Mouse (Mus musculus) layer of hippocampus, adult 2 months (tissue): Measurements from ENCODE around the gene 1700092M07Rik. TPM values are rescaled to one million over a fixed set of nuclear protein-coding genes. Genes with fewer than 3 reads are reported as not detected.

Experiments
- DNase-seq, 2 experiments: peaks; one replicate each; pipeline ENCODE4 v3.0.0; 2022; ENCODE audit warnings: low spot score in 2 of 2
- H3K27ac ChIP-seq: fragments of 200-600 bp; 2 replicates; pipeline ENCODE4 v1.8.1; 2022
- H3K4me3 ChIP-seq: fragments of 200-600 bp; 2 replicates; pipeline ENCODE4 v1.8.1; 2022; ENCODE audit warnings: mild to moderate bottlenecking
- CTCF ChIP-seq: fragments of 200-600 bp; conservative IDR thresholded peaks from 2 replicates; pipeline ENCODE4 v1.8.1; 2022; ENCODE audit warnings: antibody characterized with exemption, mild to moderate bottlenecking, moderate library complexity
- total RNA-seq, 2 experiments: library from RNA; stranded (reverse); gene quantifications; 2 replicates each; pipeline ENCODE4 v1.2.3; 2021

The 1700092M07Rik gene
- total RNA-seq, 2 experiments from 2014 or later: 1.5 to 3.4 TPM

GRCm38 (mm10) chr19:8736160-8736467, 4.4 kb upstream of the 1700092M07Rik start:
- H3K4me3 ChIP-seq: peak overlapping the region; percentile 77
- no peak for DNase-seq
- H3K27ac ChIP-seq: peak overlapping the region; percentile 90
- no peak for TF ChIP-seq CTCF

GRCm38 (mm10) chr19:8738911-8739310, 1.6 kb upstream of the 1700092M07Rik start:
- Histone ChIP-seq H3K4me3 (no peak overlapping the region), H3K27ac (no peak overlapping the region)
- no peak for TF ChIP-seq CTCF
- no peak for DNase-seq

GRCm38 (mm10) chr19:8739646-8740045, 872 bp upstream of the 1700092M07Rik start:
- Histone ChIP-seq H3K4me3 (no peak overlapping the region), H3K27ac (no peak overlapping the region)
- no peak for TF ChIP-seq CTCF
- no peak for DNase-seq

- peak within 1 kb of the TSS; percentile 96 for H3K27ac ChIP-seq
- peak; percentile 92 to 96 for DNase-seq
- H3K4me3 ChIP-seq: peak within 1 kb of the TSS; percentile 97
- TF ChIP-seq CTCF: peak; percentile 57
These were observed 838 bp downstream of the 1700092M07Rik start, which contains the start of gene Stx5a for GRCm38 (mm10) chr19:8741243-8741869. Stx5a (plus strand) TSS chr19:8741413.

GRCm38 (mm10) chr19:8742176-8742575, 1.7 kb downstream of the 1700092M07Rik start:
- Histone ChIP-seq H3K4me3 (peak overlapping the region; percentile 97), H3K27ac (peak overlapping the region; percentile 96)
- TF ChIP-seq CTCF: no peak
- no peak for DNase-seq

- no peak for TF ChIP-seq CTCF
- no peak overlapping the region for H3K4me3 ChIP-seq
- H3K27ac ChIP-seq: no peak overlapping the region
- DNase-seq: no peak
These were observed 4.9 kb downstream of the 1700092M07Rik start for GRCm38 (mm10) chr19:8745382-8745781.

- H3K27ac ChIP-seq: no peak overlapping the region
- DNase-seq: no peak
- no peak overlapping the region for H3K4me3 ChIP-seq
- peak; percentile 67 for TF ChIP-seq CTCF
These were observed 6.8 kb downstream of the 1700092M07Rik start for GRCm38 (mm10) chr19:8747368-8747767.

- TF ChIP-seq CTCF: no peak
- DNase-seq: no peak
- Histone ChIP-seq H3K27ac (no peak overlapping the region), H3K4me3 (no peak overlapping the region)
These were observed 15.1 kb downstream of the 1700092M07Rik start for GRCm38 (mm10) chr19:8755652-8756051.

- DNase-seq: peak; percentile 89
- H3K27ac ChIP-seq: peak within 1 kb of the TSS; percentile 91
- 0 out of 2 replicates have a peak, but pooled peaks have one; percentile 16 for TF ChIP-seq CTCF
These were observed 16.3 kb downstream of the 1700092M07Rik start, which contains the start of gene Nxf1 for GRCm38 (mm10) chr19:8756635-8757387. Nxf1 (plus strand) TSS chr19:8757073.

GRCm38 (mm10) chr19:8757471-8757998, 17.0 kb downstream of the 1700092M07Rik start:
- Histone ChIP-seq H3K4me3 (peak overlapping the region; percentile 89), H3K27ac (peak overlapping the region; percentile 91)
- no peak for DNase-seq
- TF ChIP-seq CTCF: no peak

More at GRCm38 (mm10) chr19:8756635-8757387, 16.3 kb downstream of the 1700092M07Rik start, which contains the start of gene Nxf1:
- peak within 1 kb of the TSS; percentile 89 for H3K4me3 ChIP-seq

GRCm38 (mm10) chr19:8758899-8759298, 18.4 kb downstream of the 1700092M07Rik start:
- no peak for TF ChIP-seq CTCF
- H3K4me3 ChIP-seq: no peak overlapping the region
- no peak overlapping the region for H3K27ac ChIP-seq
- DNase-seq: no peak

GRCm38 (mm10) chr19:8760757-8761156, 20.2 kb downstream of the 1700092M07Rik start:
- no peak for DNase-seq
- Histone ChIP-seq H3K4me3 (no peak overlapping the region), H3K27ac (no peak overlapping the region)
- TF ChIP-seq CTCF: peak; percentile 42

GRCm38 (mm10) chr19:8763276-8763675, 22.8 kb downstream of the 1700092M07Rik start:
- H3K4me3 ChIP-seq: no peak overlapping the region
- no peak for DNase-seq
- H3K27ac ChIP-seq: no peak overlapping the region
- TF ChIP-seq CTCF: no peak

- DNase-seq: no peak
- TF ChIP-seq CTCF: no peak
- Histone ChIP-seq H3K27ac (no peak overlapping the region), H3K4me3 (no peak overlapping the region)
These were observed 25.0 kb downstream of the 1700092M07Rik start for GRCm38 (mm10) chr19:8765562-8765961.
